Mouse (Mus musculus): ENCODE data around the gene Nae1. TPM values are rescaled to one million over a fixed set of nuclear protein-coding genes. Genes with fewer than 3 reads are reported as not detected.
"Not testable (repeated sequence)": the region's sequence is repeated elsewhere in the genome, so short reads cannot be mapped to it uniquely, and the experiment has no call there.

Gene Nae1
- total and polyA plus RNA-seq, 3 experiments, result 26.0 to 95.0 (median 33.6) TPM

DNA sequence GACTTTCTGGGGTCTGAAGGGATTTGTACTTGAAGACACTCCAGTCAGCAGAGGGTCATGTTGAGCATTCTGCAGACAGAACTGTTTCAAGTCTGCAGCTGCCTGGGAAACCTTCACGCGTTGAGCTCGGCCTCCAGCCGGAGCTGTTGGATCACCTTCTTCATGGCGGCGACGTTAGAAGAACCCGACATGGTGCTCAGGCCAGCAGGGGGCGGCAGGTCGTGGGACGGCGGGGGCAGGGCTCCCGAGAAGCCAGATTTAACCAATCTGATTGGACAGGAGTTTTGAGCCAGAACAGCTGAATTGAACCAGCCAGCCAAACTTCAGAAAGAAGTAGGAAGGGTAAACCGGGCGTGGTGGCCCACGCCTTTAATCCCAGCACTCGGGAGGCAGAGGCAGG lies 43.2 kb upstream of the Nae1 start:
- H3K27me3 ChIP-seq (replicated peaks); H3K27ac ChIP-seq (ENCODE audit: insufficient read depth, low read depth); H3K36me3 ChIP-seq (replicated peaks in 1 of 2; ENCODE audit: control insufficient read depth in 1 of 2, insufficient read depth in 1 of 2, low read length in 1 of 2); H3K4me2 ChIP-seq (ENCODE audit: insufficient read depth, low read depth, poor library complexity, severe bottlenecking); in situ Hi-C loops (cut with MboI; ENCODE audit: low pct_ligation_motif_present, low pct_unique_long_range_greater_than_20kb, low sequenced_read_pairs); H3K4me3 ChIP-seq (replicated peaks in 1 of 3; ENCODE audit: low read depth in 2 of 3, low read length in 2 of 3, poor library complexity in 1 of 3); DNase-seq (ENCODE audit: extremely low read depth); H3K79me2 ChIP-seq (replicated peaks; ENCODE audit: control insufficient read depth, extremely low read depth, insufficient read depth, poor library complexity, severe bottlenecking); H3K9ac ChIP-seq (ENCODE audit: insufficient read depth, low read depth); dilution Hi-C loops (cut with MboI; ENCODE audit: extremely low pct_ligation_motif_present, extremely low pct_unique_long_range_greater_than_20kb, low sequenced_read_pairs); H3K4me1 ChIP-seq (ENCODE audit: control insufficient read depth in 1 of 2, insufficient read depth in 2 of 2); H3K9me3 ChIP-seq (replicated peaks; ENCODE audit: low read length): not testable (repeated sequence)
- TF ChIP-seq CTCF (conservative IDR thresholded peaks at IDR 0.05 in 1 of 2, IDR thresholded peaks at IDR 0.05 in 1 of 2; ENCODE audit: low read depth in 2 of 2, low read length in 2 of 2), result peak in 1 of 2 experiments; percentile 52; a peak in 2 of 4 replicates

DNA sequence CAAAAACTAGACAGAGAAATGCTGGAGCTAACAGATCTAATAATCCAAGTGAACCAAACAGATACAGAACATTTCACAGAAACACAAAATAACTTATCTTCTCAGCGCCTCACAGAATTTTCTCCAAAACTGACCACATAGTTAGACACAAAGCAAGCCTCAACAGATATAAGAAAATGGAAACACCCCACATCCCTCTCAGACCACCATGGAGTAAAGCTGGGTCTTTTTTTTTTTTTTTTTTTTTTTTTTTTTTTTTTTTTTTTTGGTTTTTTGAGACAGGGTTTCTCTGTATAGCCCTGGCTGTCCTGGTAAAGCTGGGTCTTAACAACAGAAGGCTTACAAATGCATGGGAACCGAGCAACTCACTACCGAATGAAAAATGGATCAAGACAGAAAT lies 42.4 kb upstream of the Nae1 start:
- no peaks in the 10 kb centered on the region for H3K36me3 ChIP-seq (replicated peaks in 1 of 2; ENCODE audit: control insufficient read depth in 1 of 2, insufficient read depth in 1 of 2, low read length in 1 of 2)
- no peak overlapping the region for H3K4me2 ChIP-seq (ENCODE audit: insufficient read depth, low read depth, poor library complexity, severe bottlenecking)

DNA sequence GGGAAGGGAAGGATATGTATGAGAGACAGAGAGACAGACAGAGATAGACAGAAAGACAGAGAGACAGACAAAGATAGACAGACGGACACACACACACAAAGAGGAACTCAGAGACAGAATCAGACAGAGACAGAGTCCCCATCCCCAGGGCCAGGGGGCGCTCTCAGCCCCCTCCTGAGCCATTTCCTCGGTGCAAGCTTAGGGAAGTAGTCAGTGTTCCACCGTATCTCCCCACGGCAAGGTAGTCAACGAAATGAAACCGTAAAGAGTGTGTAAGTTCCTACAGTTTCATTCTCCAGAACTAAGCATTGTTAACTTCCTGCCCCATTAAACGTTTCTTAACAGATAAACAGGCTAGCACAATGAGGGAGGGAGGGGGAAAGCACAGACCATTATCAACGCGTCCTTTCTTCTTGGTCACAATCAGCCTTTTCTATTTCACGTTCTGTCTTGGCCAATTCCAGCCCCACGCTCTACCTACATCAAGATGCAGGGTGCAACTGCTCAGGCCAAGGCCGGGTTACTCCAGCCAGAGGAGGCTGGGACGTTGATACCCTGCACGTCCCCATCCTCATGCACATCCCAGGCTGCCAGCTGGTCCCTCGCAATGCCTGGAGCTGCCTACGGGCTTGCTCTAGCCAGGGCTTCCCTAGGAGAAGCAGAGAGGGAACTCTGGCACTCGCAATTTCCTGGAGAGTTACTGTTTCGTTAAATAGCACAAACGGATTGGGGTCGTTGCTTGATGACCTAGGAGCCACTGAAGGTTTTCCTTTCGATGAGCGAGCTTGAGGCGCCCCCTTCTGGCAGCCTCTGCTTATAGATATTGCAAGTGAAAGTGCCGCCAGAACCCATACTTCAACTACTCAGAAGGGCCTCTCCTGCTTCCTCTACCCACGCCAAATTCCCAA lies 36.3 kb upstream of the Nae1 start:
- H3K9me3 ChIP-seq (replicated peaks; ENCODE audit: low read length), result no peaks in the 10 kb centered on the region
- peak overlapping the region; percentile 4; the same call in 1 of the 2 replicates for H3K27ac ChIP-seq (ENCODE audit: insufficient read depth, low read depth)
- H3K4me2 ChIP-seq (ENCODE audit: insufficient read depth, low read depth, poor library complexity, severe bottlenecking), result peak overlapping the region; percentile 82
- no peaks in the 10 kb centered on the region; a peak in 1 of 4 replicates for H3K4me1 ChIP-seq (ENCODE audit: control insufficient read depth in 1 of 2, insufficient read depth in 2 of 2)
- no peaks in the 10 kb centered on the region for H3K36me3 ChIP-seq (replicated peaks in 1 of 2; ENCODE audit: control insufficient read depth in 1 of 2, insufficient read depth in 1 of 2, low read length in 1 of 2)
- in situ Hi-C loops (cut with MboI; ENCODE audit: low pct_ligation_motif_present, low pct_unique_long_range_greater_than_20kb, low sequenced_read_pairs) (no loop called here), dilution Hi-C loops (cut with MboI; ENCODE audit: extremely low pct_ligation_motif_present, extremely low pct_unique_long_range_greater_than_20kb, low sequenced_read_pairs) (no loop called here)
- DNase-seq (ENCODE audit: extremely low read depth), result peak; percentile 93
- H3K9ac ChIP-seq (ENCODE audit: insufficient read depth, low read depth), result peak overlapping the region; percentile 64
- peaks cover 14% of the 10 kb centered on the region for H3K27me3 ChIP-seq (replicated peaks)
- no peaks in the 10 kb centered on the region for H3K79me2 ChIP-seq (replicated peaks; ENCODE audit: control insufficient read depth, extremely low read depth, insufficient read depth, poor library complexity, severe bottlenecking)
- TF ChIP-seq SIN3A (IDR thresholded peaks at IDR 0.05; ENCODE audit: low read length), result 0 out of 2 replicates have a peak, but pooled peaks have one; percentile 54
- no peak for TF ChIP-seq BHLHE40 (IDR thresholded peaks at IDR 0.05; ENCODE audit: low read depth, low read length)
- TF ChIP-seq MEF2A (IDR thresholded peaks at IDR 0.05; ENCODE audit: borderline replicate concordance, low read depth, low read length), result 0 out of 2 replicates have a peak, but pooled peaks have one; percentile 25
- 0 out of 2 replicates have a peak, but pooled peaks have one; percentile 20 for TF ChIP-seq ELF1 (IDR thresholded peaks at IDR 0.05; ENCODE audit: low read depth, low read length)
- TF ChIP-seq JUND (conservative IDR thresholded peaks at IDR 0.05; ENCODE audit: low read depth, low read length), result no peak
- TF ChIP-seq RAD21 (IDR thresholded peaks at IDR 0.05; ENCODE audit: low read depth, low read length), result peak; percentile 89
- peak; percentile 64; the same call in 1 of the 2 replicates for TF ChIP-seq TBP (conservative IDR thresholded peaks at IDR 0.05; ENCODE audit: low read depth, low read length)
- no peak for TF ChIP-seq ZMIZ1 (IDR thresholded peaks at IDR 0.05; ENCODE audit: low read depth, low read length)
- TF ChIP-seq HCFC1 (IDR thresholded peaks at IDR 0.05; ENCODE audit: low read depth, low read length), result no peak; the same call in 1 of the 2 replicates
- peak; percentile 55; the same call in 1 of the 2 replicates for TF ChIP-seq MAX (IDR thresholded peaks at IDR 0.05; ENCODE audit: low read length)
- TF ChIP-seq IRF4 (IDR thresholded peaks at IDR 0.05; ENCODE audit: low read depth, low read length), result peak; percentile 54; the same call in 1 of the 2 replicates
- peak; percentile 65 for TF ChIP-seq SMC3 (IDR thresholded peaks at IDR 0.05; ENCODE audit: low read depth, low read length)
- no peak for TF ChIP-seq POLR2A (IDR thresholded peaks at IDR 0.05; ENCODE audit: low read depth, low read length)
- TF ChIP-seq TCF12 (IDR thresholded peaks at IDR 0.05; ENCODE audit: low read depth, low read length), result peak; percentile 46; the same call in 1 of the 2 replicates
- TF ChIP-seq KAT2A (IDR thresholded peaks at IDR 0.05; ENCODE audit: insufficient replicate concordance, low read length), result no peak
- peak; percentile 78 for TF ChIP-seq MXI1 (IDR thresholded peaks at IDR 0.05; ENCODE audit: low read depth, low read length)
- no peak for TF ChIP-seq NELFE (IDR thresholded peaks at IDR 0.05; ENCODE audit: low read depth, low read length)
- TF ChIP-seq CTCF (conservative IDR thresholded peaks at IDR 0.05 in 1 of 2, IDR thresholded peaks at IDR 0.05 in 1 of 2; ENCODE audit: low read depth in 2 of 2, low read length in 2 of 2), result peak; percentile 74 to 93
- TF ChIP-seq MYC (IDR thresholded peaks at IDR 0.05; ENCODE audit: low read depth, low read length), result 0 out of 2 replicates have a peak, but pooled peaks have one; percentile 20
- TF ChIP-seq USF2 (conservative IDR thresholded peaks at IDR 0.05; ENCODE audit: low read depth, low read length), result no peak
- TF ChIP-seq CHD2 (IDR thresholded peaks at IDR 0.05; ENCODE audit: low read length), result no peak
- H3K4me3 ChIP-seq (replicated peaks in 1 of 3; ENCODE audit: low read depth in 2 of 3, low read length in 2 of 3, poor library complexity in 1 of 3), result peak overlapping the region; percentile 66 to 75 (median 71)

More for the DNA sequence above, 42.4 kb upstream of the Nae1 start:
- Histone ChIP-seq H3K9me3 (replicated peaks; ENCODE audit: low read length) (no peaks in the 10 kb centered on the region), H3K4me3 (replicated peaks in 1 of 3; ENCODE audit: low read depth in 2 of 3, low read length in 2 of 3, poor library complexity in 1 of 3) (no peak overlapping the region), H3K9ac (ENCODE audit: insufficient read depth, low read depth) (no peak overlapping the region), H3K27me3 (replicated peaks) (peaks cover 4% of the 10 kb centered on the region), H3K79me2 (replicated peaks; ENCODE audit: control insufficient read depth, extremely low read depth, insufficient read depth, poor library complexity, severe bottlenecking) (no peaks in the 10 kb centered on the region), H3K27ac (ENCODE audit: insufficient read depth, low read depth) (no peak overlapping the region), H3K4me1 (ENCODE audit: control insufficient read depth in 1 of 2, insufficient read depth in 2 of 2) (no peaks in the 10 kb centered on the region; a peak in 1 of 4 replicates)
- in situ Hi-C loops (cut with MboI; ENCODE audit: low pct_ligation_motif_present, low pct_unique_long_range_greater_than_20kb, low sequenced_read_pairs) (no loop called here), dilution Hi-C loops (cut with MboI; ENCODE audit: extremely low pct_ligation_motif_present, extremely low pct_unique_long_range_greater_than_20kb, low sequenced_read_pairs) (no loop called here)
- no peak for TF ChIP-seq CHD1 (IDR thresholded peaks at IDR 0.05; ENCODE audit: low read depth, low read length)
- no peak for TF ChIP-seq MXI1 (IDR thresholded peaks at IDR 0.05; ENCODE audit: low read depth, low read length)
- no peak for TF ChIP-seq NELFE (IDR thresholded peaks at IDR 0.05; ENCODE audit: low read depth, low read length)
- no peak for TF ChIP-seq HCFC1 (IDR thresholded peaks at IDR 0.05; ENCODE audit: low read depth, low read length)
- no peak for DNase-seq (ENCODE audit: extremely low read depth)
